ENCODE assay signal across 16 mouse cellular contexts in genomic region chr15:96456651-96457337, GRCm38 (mm10). TPM values are rescaled to one million over a fixed set of nuclear protein-coding genes. Genes with fewer than 3 reads are reported as not detected.
DNase-seq lines count a peak whose midpoint lies in the region; ATAC-seq and TF ChIP-seq lines count a peak whose summit lies in the region.
"Had no signal": no experiment of that assay in that cellular context is flagged by ENCODE, and none has a peak within 500 bp of the region (broad histone marks: within the 10 kb centered on the region; RNA-seq: fewer than 3 reads in every experiment).

No protein-coding gene starts in this region.

- TF ChIP-seq CTCF in liver, postnatal 0 days (IDR thresholded peaks at IDR 0.05; ENCODE audit: low read depth): no peak

- peak; percentile 36 for DNase-seq in kidney, adult 18-20 months
- no peak for DNase-seq in kidney, postnatal 4 days
- DNase-seq in kidney, postnatal 36 days: peak; percentile 60 to 66
- no peak for DNase-seq in liver, postnatal 0 days
- DNase-seq in left cerebral cortex, postnatal 10 days (ENCODE audit: extremely low spot score in 1 of 2, low spot score in 2 of 2): no peak
- no peak for DNase-seq in frontal cortex, postnatal 14 days (ENCODE audit: low spot score in 2 of 2)
- DNase-seq in gastrocnemius, postnatal 25 days: no peak
- DNase-seq: adrenal gland, adult 8-10 months; cerebellum, postnatal 14 days; left cerebral cortex, postnatal 4 days; lung, embryonic 14.5 days; right cerebral cortex, postnatal 14 days; thymus, postnatal 4 days had no signal

- TF ChIP-seq EP300 in liver, postnatal 0 days (IDR thresholded peaks at IDR 0.05; ENCODE audit: low read depth): no peak

- intact Hi-C loops in left cerebral cortex, postnatal 10 days (cut with DNase I): no loop called here

- no peaks in the 10 kb centered on the region for H3K9me3 ChIP-seq in intestine, embryonic 16.5 days (ENCODE audit: control insufficient read depth, low read length)
- no peaks in the 10 kb centered on the region for H3K9me3 ChIP-seq in liver, postnatal 0 days (ENCODE audit: low read length)
- H3K9me3 ChIP-seq: embryonic facial prominence, embryonic 10.5 days; midbrain, embryonic 15.5 days had no signal

- WGBS in intestine, embryonic 16.5 days: 60% methylated on average over 5 of the region's 5 CpGs
- 51% methylated on average over 5 of the region's 5 CpGs for WGBS in liver, postnatal 0 days (ENCODE audit: insufficient replicate concordance)

- no peak overlapping the region for H3K4me3 ChIP-seq in intestine, embryonic 16.5 days (ENCODE audit: low read length)
- H3K4me3 ChIP-seq in liver, postnatal 0 days (ENCODE audit: low read depth, low read length): no peak overlapping the region
- H3K4me3 ChIP-seq: embryonic facial prominence, embryonic 10.5 days; midbrain, embryonic 15.5 days had no signal

- no peak for ATAC-seq in intestine, embryonic 16.5 days
- ATAC-seq in liver, postnatal 0 days: no peak
- ATAC-seq: midbrain, embryonic 15.5 days had no signal

- peak overlapping the region; percentile 33; the same call in 1 of the 2 replicates for H3K4me2 ChIP-seq in intestine, embryonic 16.5 days (ENCODE audit: low read depth, low read length)
- H3K4me2 ChIP-seq in liver, postnatal 0 days (ENCODE audit: low read depth, low read length): peak overlapping the region; percentile 54
- H3K4me2 ChIP-seq: lung, embryonic 14.5 days; midbrain, embryonic 15.5 days had no signal

- peaks cover 31% of the 10 kb centered on the region for H3K4me1 ChIP-seq in intestine, embryonic 16.5 days (ENCODE audit: control insufficient read depth, insufficient read depth, low read length)
- H3K4me1 ChIP-seq in liver, postnatal 0 days (ENCODE audit: insufficient read depth): peaks cover 40% of the 10 kb centered on the region

- H3K27ac ChIP-seq in intestine, embryonic 16.5 days (ENCODE audit: low read length): peak overlapping the region; percentile 78
- H3K27ac ChIP-seq in liver, postnatal 0 days (ENCODE audit: low read depth): peak overlapping the region; percentile 78
- H3K27ac ChIP-seq: embryonic facial prominence, embryonic 10.5 days; midbrain, embryonic 15.5 days had no signal

- no peaks in the 10 kb centered on the region for H3K27me3 ChIP-seq in intestine, embryonic 16.5 days (replicated peaks; ENCODE audit: control insufficient read depth, insufficient read depth, low read length)
- no peaks in the 10 kb centered on the region for H3K27me3 ChIP-seq in liver, postnatal 0 days (ENCODE audit: insufficient read depth, low read length)
- H3K27me3 ChIP-seq: midbrain, embryonic 15.5 days had no signal

- H3K36me3 ChIP-seq in intestine, embryonic 16.5 days (ENCODE audit: control insufficient read depth, insufficient read depth, low read length): peaks cover under 1% of the 10 kb centered on the region; the same call in 1 of the 2 replicates
- H3K36me3 ChIP-seq in liver, postnatal 0 days (replicated peaks; ENCODE audit: insufficient read depth, low read length): peaks cover 1% of the 10 kb centered on the region; the same call in 1 of the 2 replicates
- H3K36me3 ChIP-seq: midbrain, embryonic 15.5 days had no signal

- no peak overlapping the region for H3K9ac ChIP-seq in intestine, embryonic 16.5 days (ENCODE audit: low read depth, low read length)
- H3K9ac ChIP-seq in liver, postnatal 0 days (replicated peaks): peak overlapping the region; percentile 28; the same call in 1 of the 2 replicates
- H3K9ac ChIP-seq: lung, embryonic 14.5 days; midbrain, embryonic 15.5 days had no signal

RNA-seq across cellular contexts. Expression of gene Scaf11, which starts 3.8 kb away (rescaled TPM):
- 68.5 and 70.1 TPM in 2 replicates for polyA plus RNA-seq in intestine, embryonic 16.5 days (2015; fragmentation: Nextera tagmentation; extraction: Ambion mirVana)
- polyA plus RNA-seq in liver, postnatal 0 days (2015; fragmentation: Nextera tagmentation; extraction: Ambion mirVana): 32.5 and 35.6 TPM in 2 replicates
- total RNA-seq in left cerebral cortex, postnatal 10 days (2021): 10 to 100 TPM; 40.8 to 43.0 TPM
- 10 to 100 TPM; 29.2 to 33.1 TPM for total RNA-seq in gastrocnemius, postnatal 25 days (2021)

Comparison
In these comparisons a context has a peak if more than half of its experiments do, and no peak if none do; other contexts are left out.
1. DNase-seq: peak in kidney, adult 18-20 months (single experiment) and kidney, postnatal 36 days (2 of 2); none in kidney, postnatal 4 days (0 of 2), liver, postnatal 0 days (single experiment), left cerebral cortex, postnatal 10 days (0 of 2), frontal cortex, postnatal 14 days (0 of 2) and gastrocnemius, postnatal 25 days (single experiment).